Mouse (Mus musculus) heart, postnatal 0 days (tissue): ENCODE results near the gene Awat1. TPM values are rescaled to one million over a fixed set of nuclear protein-coding genes. Genes with fewer than 3 reads are reported as not detected.

ENCODE experiments used
- ATAC-seq: fragments of 200-750 bp; cut with Nextera tagmentation; 2 replicates; pipeline ENCODE4 v1.8.0; 2017; ENCODE audit warnings: low read depth, moderate number of reproducible peaks, moderate library complexity; ENCODE audit not compliant: insufficient read depth
- DNase-seq: peaks from one replicate; pipeline ENCODE4 v3.0.0-alpha.2; 2016; ENCODE audit warnings: low spot score
- H3K27ac ChIP-seq: fragments of 300-500 bp; sonication (generic); 2 replicates; pipeline ENCODE4 v1.5.1; 2014; ENCODE audit warnings: low read depth, mild to moderate bottlenecking
- H3K27me3 ChIP-seq: fragments of 300-500 bp; sonication (generic); 2 replicates; pipeline ENCODE4 v1.6.1; 2014; ENCODE audit warnings: low read length, mixed read lengths; ENCODE audit not compliant: control insufficient read depth, insufficient read depth
- H3K36me3 ChIP-seq: fragments of 300-500 bp; sonication (generic); replicated peaks from 2 replicates; pipeline ENCODE4 v1.6.1; 2014; ENCODE audit warnings: low read length, mixed read lengths; ENCODE audit not compliant: control insufficient read depth, insufficient read depth
- H3K4me1 ChIP-seq: fragments of 300-500 bp; sonication (generic); 2 replicates; pipeline ENCODE4 v1.6.1; 2014; ENCODE audit warnings: antibody characterized with exemption; ENCODE audit not compliant: control insufficient read depth, insufficient read depth
- H3K4me2 ChIP-seq: fragments of 300-500 bp; sonication (generic); 2 replicates; pipeline ENCODE4 v1.6.1; 2014; ENCODE audit warnings: low read depth, mild to moderate bottlenecking, low read length, moderate library complexity
- H3K4me3 ChIP-seq: fragments of 300-500 bp; sonication (generic); 2 replicates; pipeline ENCODE4 v1.5.1; 2014; ENCODE audit warnings: low read depth, low read length
- H3K9ac ChIP-seq: fragments of 300-500 bp; sonication (generic); replicated peaks from 2 replicates; pipeline ENCODE4 v1.6.1; 2014; ENCODE audit warnings: low read depth, low read length, mixed read lengths
- H3K9me3 ChIP-seq: fragments of 300-500 bp; sonication (generic); replicated peaks from 2 replicates; pipeline ENCODE4 v1.6.1; 2016; ENCODE audit warnings: low read length; ENCODE audit not compliant: control insufficient read depth
- CTCF ChIP-seq: IDR thresholded peaks from 2 replicates; pipeline ENCODE4 v1.5.1; 2016; ENCODE audit warnings: antibody characterized with exemption, control low read depth, low read depth
- EP300 ChIP-seq: IDR thresholded peaks from 2 replicates; pipeline ENCODE4 v1.6.1; 2016; ENCODE audit warnings: antibody characterized with exemption, low read depth
- WGBS: fragments of 180-500 bp; shearing (Covaris S2); extraction: QIAGEN DNeasy Blood & Tissue Kit; methylation state at CpG from one replicate; pipeline ENCODE4 v1.1.7; 2014; 5-methylcytosine and 5-hydroxymethylcytosine counted together
- polyA plus RNA-seq: library from polyadenylated mRNA; unstranded; fragments of >200 nt; fragmentation: Nextera tagmentation; extraction: Ambion mirVana; gene quantifications from 2 replicates; pipeline ENCODE4 v1.2.1, GENCODE M21; 2015
- total RNA-seq: library from RNA; depleted of rRNA; stranded (reverse); fragments of >200 nt; gene quantifications from 2 replicates; pipeline ENCODE4 v1.2.3, GENCODE M21; 2014; ENCODE audit warnings: low replicate concordance

The Awat1 gene
- total and polyA plus RNA-seq, 2 experiments from 2014 or later = not detected

GRCm38 (mm10) chrX:100599755-100600154 is 27.7 kb downstream of the Awat1 start:
- ATAC-seq (no peak), DNase-seq (no peak)
- no peak overlapping the region for H3K4me3 ChIP-seq
- no peak overlapping the region for H3K4me2 ChIP-seq
- no peak overlapping the region for H3K27ac ChIP-seq
- H3K36me3 ChIP-seq = no peaks in the 10 kb centered on the region
- H3K27me3 ChIP-seq = no peaks in the 10 kb centered on the region
- H3K9me3 ChIP-seq = no peaks in the 10 kb centered on the region
- H3K4me1 ChIP-seq = no peaks in the 10 kb centered on the region
- no peak for TF ChIP-seq EP300
- TF ChIP-seq CTCF = no peak
- no peak overlapping the region for H3K9ac ChIP-seq
- WGBS = 58% methylated on average over 4 of the region's 4 CpGs

DNA sequence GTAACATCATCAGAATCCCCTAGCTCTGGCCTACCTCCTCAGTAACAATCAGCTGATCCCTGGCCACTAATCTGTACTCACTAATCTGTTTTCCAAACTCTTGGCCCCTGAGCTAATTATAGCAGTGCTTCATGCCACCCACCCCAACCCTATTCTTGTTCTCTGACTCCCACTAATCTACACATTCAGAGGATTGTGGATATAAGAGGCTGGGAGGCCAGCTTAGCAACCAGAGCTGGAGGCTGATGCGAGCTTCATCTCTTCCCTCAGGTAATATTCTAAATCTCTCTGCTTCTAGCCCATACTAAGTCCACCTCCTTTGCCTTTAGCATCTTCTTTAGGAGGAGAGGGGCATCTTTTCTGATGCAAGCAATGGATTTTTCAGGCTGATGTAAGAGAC is 33.3 kb downstream of the Awat1 start, which contains the start of gene Arr3:
Gene Arr3 (plus strand): TSS at position 184 of the 400 bp plus-strand sequence.
- DNase-seq = no peak
- Histone ChIP-seq H3K4me1 (no peaks in the 10 kb centered on the region), H3K9ac (no peak within 1 kb of the TSS), H3K9me3 (no peaks in the 10 kb centered on the region), H3K27ac (no peak within 1 kb of the TSS), H3K4me2 (no peak within 1 kb of the TSS), H3K4me3 (no peak within 1 kb of the TSS), H3K36me3 (no peaks in the 10 kb centered on the region), H3K27me3 (no peaks in the 10 kb centered on the region)
- ATAC-seq = no peak
- TF ChIP-seq EP300 (no peak), CTCF (no peak)
- 35% methylated on average over 1 of the region's 1 CpGs for WGBS

GRCm38 (mm10) chrX:100618488-100618887 is 46.4 kb downstream of the Awat1 start:
- no peak for ATAC-seq
- DNase-seq = no peak
- H3K36me3 ChIP-seq = peaks cover 13% of the 10 kb centered on the region
- no peaks in the 10 kb centered on the region for H3K9me3 ChIP-seq
- H3K4me1 ChIP-seq = no peaks in the 10 kb centered on the region
- no peaks in the 10 kb centered on the region; the same call in 1 of the 2 replicates for H3K27me3 ChIP-seq
- no peak overlapping the region for H3K4me3 ChIP-seq
- no peak overlapping the region for H3K27ac ChIP-seq
- H3K4me2 ChIP-seq = no peak overlapping the region
- no peak overlapping the region for H3K9ac ChIP-seq
- WGBS = 54% methylated on average over 3 of the region's 3 CpGs
- TF ChIP-seq EP300 = no peak
- no peak for TF ChIP-seq CTCF

DNA sequence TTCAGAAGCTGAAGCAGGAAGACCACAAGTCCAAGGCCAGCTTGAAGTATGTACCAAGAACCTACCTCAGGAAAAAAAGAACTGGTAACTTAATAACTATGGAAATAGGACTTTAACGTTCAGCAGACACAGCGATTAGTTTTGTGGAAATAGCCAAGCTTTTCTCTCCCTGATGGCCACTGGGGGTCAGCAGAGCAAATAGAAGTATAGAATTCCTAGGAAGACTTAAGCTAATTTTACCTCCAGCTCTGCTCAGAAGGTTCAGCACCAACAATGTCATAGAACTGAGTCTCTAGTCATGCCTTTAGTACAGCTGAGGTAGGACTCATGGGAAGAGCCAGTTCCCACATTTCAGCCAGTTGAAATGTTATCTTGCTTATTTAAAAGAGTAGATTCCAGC is 49.3 kb downstream of the Awat1 start:
- Histone ChIP-seq H3K4me1 (no peaks in the 10 kb centered on the region), H3K27me3 (no peaks in the 10 kb centered on the region), H3K27ac (no peak overlapping the region), H3K9me3 (no peaks in the 10 kb centered on the region), H3K36me3 (peaks cover 16% of the 10 kb centered on the region), H3K9ac (no peak overlapping the region), H3K4me3 (no peak overlapping the region), H3K4me2 (no peak overlapping the region)
- DNase-seq (peak; percentile 6), ATAC-seq (no peak)
- 53% methylated on average over 2 of the region's 2 CpGs for WGBS
- TF ChIP-seq CTCF (peak; percentile 32), EP300 (no peak)

DNA sequence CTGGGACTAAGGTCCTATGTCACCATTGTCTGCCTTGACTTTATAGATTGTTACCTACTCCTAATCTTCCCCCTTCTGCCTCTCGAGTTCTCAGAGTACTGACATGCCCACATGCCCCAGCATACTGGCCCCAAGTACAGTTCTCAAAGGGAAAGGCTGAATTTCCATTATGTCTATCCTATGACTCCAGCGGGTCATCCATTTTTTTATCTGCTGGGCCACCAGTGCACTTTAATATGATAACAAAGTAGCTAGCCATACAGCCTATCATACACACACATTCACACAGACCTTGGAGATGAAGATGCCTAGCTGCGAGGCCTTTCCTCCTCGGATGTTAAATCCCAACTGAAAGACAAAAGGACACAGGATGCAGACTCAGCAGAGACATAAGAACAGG is 52.2 kb downstream of the Awat1 start:
- DNase-seq (no peak), ATAC-seq (no peak)
- Histone ChIP-seq H3K4me2 (no peak overlapping the region), H3K9me3 (no peaks in the 10 kb centered on the region), H3K36me3 (peaks cover 16% of the 10 kb centered on the region), H3K27me3 (no peaks in the 10 kb centered on the region), H3K4me3 (no peak overlapping the region), H3K4me1 (no peaks in the 10 kb centered on the region), H3K27ac (no peak overlapping the region), H3K9ac (no peak overlapping the region)
- 76% methylated on average over 4 of the region's 4 CpGs for WGBS
- no peak for TF ChIP-seq EP300
- no peak for TF ChIP-seq CTCF

DNA sequence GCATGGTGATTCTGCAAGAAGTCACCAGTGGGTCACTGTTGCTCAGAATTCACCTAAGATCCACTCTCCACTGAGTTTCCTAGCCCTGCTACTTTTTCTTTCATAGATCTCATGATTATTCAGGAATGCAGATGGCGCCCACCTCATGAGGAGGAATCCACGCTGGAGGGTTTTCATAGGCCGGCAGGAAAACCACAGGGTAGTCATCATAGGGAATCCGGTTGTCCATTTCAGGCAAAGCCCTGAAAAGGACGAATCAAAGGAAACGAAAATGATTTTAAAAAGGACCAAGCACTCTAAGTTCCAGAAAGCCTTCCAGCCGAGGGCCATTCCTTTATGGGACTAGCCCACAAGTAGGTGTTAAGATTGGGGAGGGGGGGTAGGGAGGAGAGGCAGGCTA is 53.1 kb downstream of the Awat1 start:
- DNase-seq = peak; percentile 5
- Histone ChIP-seq H3K9ac (peak overlapping the region; percentile 67; the same call in 1 of the 2 replicates), H3K4me2 (peak overlapping the region; percentile 62), H3K36me3 (peaks cover 16% of the 10 kb centered on the region), H3K9me3 (no peaks in the 10 kb centered on the region), H3K27me3 (no peaks in the 10 kb centered on the region), H3K27ac (no peak overlapping the region), H3K4me3 (peak overlapping the region; percentile 70), H3K4me1 (no peaks in the 10 kb centered on the region)
- ATAC-seq = no peak
- WGBS = 23% methylated on average over 7 of the region's 7 CpGs
- no peak for TF ChIP-seq CTCF
- no peak for TF ChIP-seq EP300
